Mouse (Mus musculus): ENCODE measurements around the gene Baz2b. TPM values are rescaled to one million over a fixed set of nuclear protein-coding genes. Genes with fewer than 3 reads are reported as not detected.
A peak's percentile ranks its signal among the peaks of the same experiment; 100 is the strongest.
"Not testable (repeated sequence)": the region's sequence is repeated elsewhere in the genome, so short reads cannot be mapped to it uniquely, and the experiment has no call there.

Gene Baz2b
- polyA plus RNA-seq, 1 experiment from 2014 or later: 33.8 TPM

- no peaks in the 10 kb centered on the region for H3K27me3 ChIP-seq (replicated peaks; ENCODE audit: control insufficient read depth, insufficient read depth, low read length)
- no peak for TF ChIP-seq CTCF (IDR thresholded peaks at IDR 0.05; ENCODE audit: low read depth)
- no peak for ATAC-seq
- H3K27ac ChIP-seq (ENCODE audit: low read depth, low read length): no peak overlapping the region
- peaks cover 17% of the 10 kb centered on the region for H3K36me3 ChIP-seq (ENCODE audit: control insufficient read depth, insufficient read depth)
- no peak overlapping the region for H3K4me3 ChIP-seq (ENCODE audit: low read depth, low read length)
- no peaks in the 10 kb centered on the region for H3K4me1 ChIP-seq (replicated peaks; ENCODE audit: control insufficient read depth, insufficient read depth, low read length)
- H3K9me3 ChIP-seq (ENCODE audit: control insufficient read depth): no peaks in the 10 kb centered on the region
- whole genome bisulfite sequencing: 87% methylated on average over 6 of the region's 6 CpGs
- no peak overlapping the region for H3K4me2 ChIP-seq (replicated peaks; ENCODE audit: low read depth)
- no peak overlapping the region for H3K9ac ChIP-seq (ENCODE audit: low read depth, low read length)
These were observed 347.0 kb downstream of the Baz2b start for GRCm38 (mm10) chr2:59862618-59863017.

- no peak for ATAC-seq
- Histone ChIP-seq H3K36me3 (ENCODE audit: control insufficient read depth, insufficient read depth) (peaks cover 38% of the 10 kb centered on the region), H3K4me1 (replicated peaks; ENCODE audit: control insufficient read depth, insufficient read depth, low read length) (no peaks in the 10 kb centered on the region), H3K4me2 (replicated peaks; ENCODE audit: low read depth) (no peak overlapping the region), H3K4me3 (ENCODE audit: low read depth, low read length) (no peak overlapping the region), H3K9ac (ENCODE audit: low read depth, low read length) (no peak overlapping the region), H3K27me3 (replicated peaks; ENCODE audit: control insufficient read depth, insufficient read depth, low read length) (no peaks in the 10 kb centered on the region), H3K9me3 (ENCODE audit: control insufficient read depth) (no peaks in the 10 kb centered on the region), H3K27ac (ENCODE audit: low read depth, low read length) (no peak overlapping the region)
- no peak for TF ChIP-seq CTCF (IDR thresholded peaks at IDR 0.05; ENCODE audit: low read depth)
- 89% methylated on average over 9 of the region's 9 CpGs for WGBS
These were observed 355.3 kb downstream of the Baz2b start for GRCm38 (mm10) chr2:59854363-59854762.

GRCm38 (mm10) chr2:59853543-59853942 is 356.1 kb downstream of the Baz2b start:
- TF ChIP-seq CTCF (IDR thresholded peaks at IDR 0.05; ENCODE audit: low read depth): no peak
- Histone ChIP-seq H3K9me3 (ENCODE audit: control insufficient read depth) (no peaks in the 10 kb centered on the region), H3K4me2 (replicated peaks; ENCODE audit: low read depth) (no peak overlapping the region), H3K27ac (ENCODE audit: low read depth, low read length) (no peak overlapping the region), H3K4me3 (ENCODE audit: low read depth, low read length) (no peak overlapping the region), H3K36me3 (ENCODE audit: control insufficient read depth, insufficient read depth) (peaks cover 33% of the 10 kb centered on the region), H3K9ac (ENCODE audit: low read depth, low read length) (no peak overlapping the region), H3K27me3 (replicated peaks; ENCODE audit: control insufficient read depth, insufficient read depth, low read length) (no peaks in the 10 kb centered on the region), H3K4me1 (replicated peaks; ENCODE audit: control insufficient read depth, insufficient read depth, low read length) (no peaks in the 10 kb centered on the region)
- ATAC-seq: no peak
- 90% methylated on average over 10 of the region's 10 CpGs for WGBS

GRCm38 (mm10) chr2:59852916-59853315 is 356.7 kb downstream of the Baz2b start:
- 95% methylated on average over 11 of the region's 11 CpGs for WGBS
- Histone ChIP-seq H3K27me3 (replicated peaks; ENCODE audit: control insufficient read depth, insufficient read depth, low read length) (no peaks in the 10 kb centered on the region), H3K36me3 (ENCODE audit: control insufficient read depth, insufficient read depth) (peaks cover 29% of the 10 kb centered on the region), H3K27ac (ENCODE audit: low read depth, low read length) (no peak overlapping the region), H3K4me2 (replicated peaks; ENCODE audit: low read depth) (no peak overlapping the region), H3K4me3 (ENCODE audit: low read depth, low read length) (no peak overlapping the region), H3K9me3 (ENCODE audit: control insufficient read depth) (no peaks in the 10 kb centered on the region), H3K9ac (ENCODE audit: low read depth, low read length) (no peak overlapping the region), H3K4me1 (replicated peaks; ENCODE audit: control insufficient read depth, insufficient read depth, low read length) (no peaks in the 10 kb centered on the region)
- ATAC-seq: no peak
- no peak for TF ChIP-seq CTCF (IDR thresholded peaks at IDR 0.05; ENCODE audit: low read depth)

GRCm38 (mm10) chr2:59851885-59852284 is 357.8 kb downstream of the Baz2b start:
- not testable (repeated sequence) for ATAC-seq; H3K27me3 ChIP-seq (replicated peaks; ENCODE audit: control insufficient read depth, insufficient read depth, low read length); H3K4me1 ChIP-seq (replicated peaks; ENCODE audit: control insufficient read depth, insufficient read depth, low read length); H3K9me3 ChIP-seq (ENCODE audit: control insufficient read depth); H3K4me2 ChIP-seq (replicated peaks; ENCODE audit: low read depth); H3K9ac ChIP-seq (ENCODE audit: low read depth, low read length); H3K27ac ChIP-seq (ENCODE audit: low read depth, low read length); H3K4me3 ChIP-seq (ENCODE audit: low read depth, low read length)
- H3K36me3 ChIP-seq (ENCODE audit: control insufficient read depth, insufficient read depth): peaks cover 19% of the 10 kb centered on the region
- 0 out of 2 replicates have a peak, but pooled peaks have one; percentile 1 for TF ChIP-seq CTCF (IDR thresholded peaks at IDR 0.05; ENCODE audit: low read depth)
- WGBS: 79% methylated on average over 3 of the region's 5 CpGs

Other genes with a start within 250 kb of the Baz2b start
- gene March7, start within 50 bp of the Baz2b start, polyA plus RNA-seq (2015; fragmentation: Nextera tagmentation; extraction: Ambion mirVana): 53.5 and 62.6 TPM in 2 replicates
- gene Cd302, start 74.6 kb upstream of the Baz2b start, polyA plus RNA-seq (2015; fragmentation: Nextera tagmentation; extraction: Ambion mirVana): 56.6 and 58.5 TPM in 2 replicates
- gene Ly75, start 173.5 kb upstream of the Baz2b start, polyA plus RNA-seq (2015; fragmentation: Nextera tagmentation; extraction: Ambion mirVana): 2.2 and 2.9 TPM in 2 replicates